Mouse (Mus musculus) thymus, postnatal 14 days (tissue): ENCODE measurements around the gene Ttf1.
"Not testable (repeated sequence)": the region's sequence is repeated elsewhere in the genome, so short reads cannot be mapped to it uniquely, and the experiment has no call there.

Experiments used
- DNase-seq: peaks from one replicate; pipeline ENCODE4 v3.0.0; 2021

The Ttf1 gene

GRCm38 (mm10) chr2:29065796-29066195 lies 5.7 kb downstream of the Ttf1 start:
- DNase-seq = no peak

- no peak for DNase-seq
These were observed 6.3 kb downstream of the Ttf1 start for GRCm38 (mm10) chr2:29066410-29066809.

GRCm38 (mm10) chr2:29074676-29075075 lies 14.6 kb downstream of the Ttf1 start:
- DNase-seq = no peak

- DNase-seq = no peak
These were observed 15.4 kb downstream of the Ttf1 start for GRCm38 (mm10) chr2:29075331-29076070.

GRCm38 (mm10) chr2:29076226-29076625 lies 16.2 kb downstream of the Ttf1 start:
- no peak for DNase-seq

- no peak for DNase-seq
These were observed 21.9 kb downstream of the Ttf1 start for GRCm38 (mm10) chr2:29081965-29082364.

- no peak for DNase-seq
These were observed 26.0 kb downstream of the Ttf1 start for GRCm38 (mm10) chr2:29086026-29086425.

GRCm38 (mm10) chr2:29089276-29089675 lies 29.2 kb downstream of the Ttf1 start:
- DNase-seq = not testable (repeated sequence)

GRCm38 (mm10) chr2:29095674-29096073 lies 35.6 kb downstream of the Ttf1 start:
- DNase-seq = no peak

- DNase-seq = peak; percentile 19
These were observed 36.7 kb downstream of the Ttf1 start for GRCm38 (mm10) chr2:29096751-29097150.

- peak; percentile 59 for DNase-seq
These were observed 37.4 kb downstream of the Ttf1 start for GRCm38 (mm10) chr2:29097465-29097864.

- not testable (repeated sequence) for DNase-seq
These were observed 37.9 kb downstream of the Ttf1 start for GRCm38 (mm10) chr2:29097955-29098354.

GRCm38 (mm10) chr2:29098786-29099185 lies 38.7 kb downstream of the Ttf1 start:
- no peak for DNase-seq

GRCm38 (mm10) chr2:29099646-29100045 lies 39.6 kb downstream of the Ttf1 start:
- DNase-seq = no peak

- DNase-seq = no peak
These were observed 40.9 kb downstream of the Ttf1 start for GRCm38 (mm10) chr2:29100822-29101534.

GRCm38 (mm10) chr2:29102416-29103377 lies 42.6 kb downstream of the Ttf1 start:
- not testable (repeated sequence) for DNase-seq

- no peak for DNase-seq
These were observed 60.9 kb downstream of the Ttf1 start for GRCm38 (mm10) chr2:29120969-29121368.

- peak; percentile 49 for DNase-seq
These were observed 62.4 kb downstream of the Ttf1 start for GRCm38 (mm10) chr2:29122446-29122845.

GRCm38 (mm10) chr2:29123907-29124569 lies 64.0 kb downstream of the Ttf1 start, which contains the start of gene Setx:
Setx (plus strand) TSS chr2:29124181.
- peak; percentile 16 for DNase-seq

- no peak for DNase-seq
These were observed 64.5 kb downstream of the Ttf1 start for GRCm38 (mm10) chr2:29124571-29124935.

GRCm38 (mm10) chr2:29124936-29125701 lies 65.1 kb downstream of the Ttf1 start:
- peak; percentile 100 for DNase-seq
